ENCODE assay signal across 8 mouse cellular contexts in the genomic region with DNA sequence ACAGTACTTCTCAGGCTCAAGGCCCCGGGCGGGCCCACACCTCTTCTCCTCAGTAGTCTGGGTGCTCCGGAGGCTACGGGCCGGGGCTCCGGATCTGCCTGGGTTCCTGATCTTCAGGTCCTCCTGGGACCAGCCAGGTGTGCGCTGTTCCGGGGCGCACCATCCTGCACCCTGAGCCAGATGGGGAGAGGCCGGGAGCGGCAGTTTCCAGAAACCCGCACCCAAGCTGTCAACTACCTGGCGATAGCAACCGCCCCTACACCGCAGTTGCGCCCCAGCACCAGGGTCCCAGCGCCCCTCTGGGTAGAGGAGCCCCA. TPM values are rescaled to one million over a fixed set of nuclear protein-coding genes. Genes with fewer than 3 reads are reported as not detected.
DNase-seq lines count a peak whose midpoint lies in the region; ATAC-seq and TF ChIP-seq lines count a peak whose summit lies in the region.

No protein-coding gene starts in this region.

- no peak for DNase-seq in lung, adult 2 months
- DNase-seq in lung, postnatal 14 days, result no peak
- peak; percentile 45 for DNase-seq in large intestine, adult 2 months (ENCODE audit: low read depth, low spot score)
- no peak for DNase-seq in left cerebral cortex, postnatal 14 days (ENCODE audit: low spot score in 2 of 2)
- DNase-seq in left cerebral cortex, postnatal 25 days (ENCODE audit: low spot score in 2 of 2), result no peak
- DNase-seq in layer of hippocampus, adult 8-10 months (ENCODE audit: low spot score in 2 of 2), result no peak

- H3K9ac ChIP-seq in embryonic facial prominence, embryonic 13.5 days, result peak overlapping the region; percentile 73
- 0 out of 2 replicates have a peak overlapping the region, but pooled peaks have one; percentile 2 for H3K9ac ChIP-seq in neural tube, embryonic 14.5 days (replicated peaks; ENCODE audit: low read depth, low read length)

- H3K4me3 ChIP-seq in lung, adult 2 months (replicated peaks; ENCODE audit: extremely low read depth, low read depth, low read length), result peak overlapping the region; percentile 58
- peak overlapping the region; percentile 59 for H3K4me3 ChIP-seq in embryonic facial prominence, embryonic 13.5 days
- H3K4me3 ChIP-seq in neural tube, embryonic 14.5 days (ENCODE audit: low read depth, low read length), result peak overlapping the region; percentile 24

- peaks cover 33% of the 10 kb centered on the region for H3K27me3 ChIP-seq in embryonic facial prominence, embryonic 13.5 days
- no peaks in the 10 kb centered on the region; the same call in 1 of the 2 replicates for H3K27me3 ChIP-seq in neural tube, embryonic 14.5 days (ENCODE audit: control insufficient read depth, insufficient read depth, low read length)

- TF ChIP-seq POLR2A in lung, adult 2 months (IDR thresholded peaks at IDR 0.05; ENCODE audit: borderline replicate concordance, extremely low read depth, low read depth, low read length), result no peak

- H3K36me3 ChIP-seq in embryonic facial prominence, embryonic 13.5 days, result peaks cover 26% of the 10 kb centered on the region
- H3K36me3 ChIP-seq in neural tube, embryonic 14.5 days (ENCODE audit: control insufficient read depth, insufficient read depth, low read length), result no peaks in the 10 kb centered on the region

- H3K4me1 ChIP-seq in lung, adult 2 months (ENCODE audit: control insufficient read depth, insufficient read depth, low read length), result peaks cover 9% of the 10 kb centered on the region
- peaks cover 47% of the 10 kb centered on the region for H3K4me1 ChIP-seq in embryonic facial prominence, embryonic 13.5 days
- H3K4me1 ChIP-seq in neural tube, embryonic 14.5 days (ENCODE audit: control insufficient read depth, insufficient read depth, low read length), result peaks cover 27% of the 10 kb centered on the region

- TF ChIP-seq CTCF in lung, adult 2 months (IDR thresholded peaks at IDR 0.05; ENCODE audit: insufficient read depth, low read length), result no peak

- peak overlapping the region; percentile 98 for H3K4me2 ChIP-seq in embryonic facial prominence, embryonic 13.5 days
- peak overlapping the region; percentile 41 for H3K4me2 ChIP-seq in neural tube, embryonic 14.5 days (ENCODE audit: low read depth, low read length)

- peak overlapping the region; percentile 84 for H3K27ac ChIP-seq in embryonic facial prominence, embryonic 13.5 days
- peak overlapping the region; percentile 61 for H3K27ac ChIP-seq in neural tube, embryonic 14.5 days (ENCODE audit: low read depth, low read length)

- 0 out of 2 replicates have a peak, but pooled peaks have one; percentile 16 for ATAC-seq in embryonic facial prominence, embryonic 13.5 days (ENCODE audit: insufficient number of reproducible peaks, insufficient read depth, low FRiP score, low TSS enrichment, low read depth)
- no peak for ATAC-seq in neural tube, embryonic 14.5 days (ENCODE audit: low read depth)

- WGBS in lung, adult 2 months, result under 1% methylated on average over 17 of the region's 17 CpGs
- under 1% methylated on average over 17 of the region's 17 CpGs for WGBS in embryonic facial prominence, embryonic 13.5 days
- 3% methylated on average over 17 of the region's 17 CpGs for WGBS in large intestine, adult 2 months
- 2% methylated on average over 16 of the region's 17 CpGs for WGBS in neural tube, embryonic 14.5 days

- intact Hi-C loops in left cerebral cortex, postnatal 14 days (cut with DNase I), result no loop called here
- intact Hi-C loops in left cerebral cortex, postnatal 25 days (cut with DNase I), result no loop called here

- no peaks in the 10 kb centered on the region for H3K9me3 ChIP-seq in embryonic facial prominence, embryonic 13.5 days
- no peaks in the 10 kb centered on the region for H3K9me3 ChIP-seq in neural tube, embryonic 14.5 days (ENCODE audit: control insufficient read depth, low read length)

RNA-seq across cellular contexts. Expression of a gene that starts 1.7 kb away (rescaled TPM):
- polyA plus RNA-seq in lung, adult 2 months (2012; rRNA removed), result 12.0 and 12.8 TPM in 2 replicates
- 0.74 and 1.3 TPM in 2 replicates for polyA plus RNA-seq in embryonic facial prominence, embryonic 13.5 days (2015; fragmentation: Nextera tagmentation; extraction: Ambion mirVana)
- 25.5 and 33.4 TPM in 2 replicates for polyA plus RNA-seq in large intestine, adult 2 months (2012; rRNA removed)
- 0.64 and 1.7 TPM in 2 replicates for polyA plus RNA-seq in neural tube, embryonic 14.5 days (2014; fragmentation: Nextera tagmentation; extraction: Ambion mirVana)
- 1 to 10 TPM; 1.0 to 1.4 TPM for total RNA-seq in left cerebral cortex, postnatal 14 days (2021)
- 1 to 10 TPM in 1 of 2 experiments, under 1 TPM in 1; 0.60 to 1.1 TPM for total RNA-seq in left cerebral cortex, postnatal 25 days (2021)
- 1 to 10 TPM in 2 of 4 experiments, under 1 TPM in 2; 0.52 to 1.5 (median 0.85) TPM for total RNA-seq in layer of hippocampus, adult 8-10 months (2022)

RNA-seq across cellular contexts. Expression of a gene that starts 1.8 kb away (rescaled TPM):
- polyA plus RNA-seq in lung, adult 2 months (2012; rRNA removed), result 55.7 and 56.0 TPM in 2 replicates
- polyA plus RNA-seq in embryonic facial prominence, embryonic 13.5 days (2015; fragmentation: Nextera tagmentation; extraction: Ambion mirVana), result 19.0 and 20.4 TPM in 2 replicates
- 66.3 and 76.5 TPM in 2 replicates for polyA plus RNA-seq in large intestine, adult 2 months (2012; rRNA removed)
- 3.9 and 4.8 TPM in 2 replicates for polyA plus RNA-seq in neural tube, embryonic 14.5 days (2014; fragmentation: Nextera tagmentation; extraction: Ambion mirVana)
- 1 to 10 TPM; 4.0 to 5.4 TPM for total RNA-seq in left cerebral cortex, postnatal 14 days (2021)
- 1 to 10 TPM; 4.2 to 6.2 TPM for total RNA-seq in left cerebral cortex, postnatal 25 days (2021)
- total RNA-seq in layer of hippocampus, adult 8-10 months (2022), result 10 to 100 TPM; 11.6 to 27.6 (median 16.2) TPM

RNA-seq across cellular contexts. Expression of a gene that starts 17.3 kb away (rescaled TPM):
- polyA plus RNA-seq in lung, adult 2 months (2012; rRNA removed), result 0.18 and 0.33 TPM in 2 replicates
- 0.50 TPM in 1 of 2 replicates, not detected in the other for polyA plus RNA-seq in embryonic facial prominence, embryonic 13.5 days (2015; fragmentation: Nextera tagmentation; extraction: Ambion mirVana)
- polyA plus RNA-seq in large intestine, adult 2 months (2012; rRNA removed), result 0.40 and 0.41 TPM in 2 replicates
- not detected in 2 replicates for polyA plus RNA-seq in neural tube, embryonic 14.5 days (2014; fragmentation: Nextera tagmentation; extraction: Ambion mirVana)
- not detected for total RNA-seq in left cerebral cortex, postnatal 14 days (2021)
- total RNA-seq in left cerebral cortex, postnatal 25 days (2021), result under 1 TPM in 1 of 2 experiments, not detected in 1; 0.53 TPM
- 1 to 10 TPM in 1 of 4 experiments, under 1 TPM in 2, not detected in 1; 0.61 to 1.2 (median 0.75) TPM for total RNA-seq in layer of hippocampus, adult 8-10 months (2022)

RNA-seq across cellular contexts. Expression of a gene that starts 29.3 kb away (rescaled TPM):
- 0.06 TPM in 1 of 2 replicates, not detected in the other for polyA plus RNA-seq in lung, adult 2 months (2012; rRNA removed)
- 0.66 and 0.99 TPM in 2 replicates for polyA plus RNA-seq in embryonic facial prominence, embryonic 13.5 days (2015; fragmentation: Nextera tagmentation; extraction: Ambion mirVana)
- polyA plus RNA-seq in large intestine, adult 2 months (2012; rRNA removed), result not detected in 2 replicates
- polyA plus RNA-seq in neural tube, embryonic 14.5 days (2014; fragmentation: Nextera tagmentation; extraction: Ambion mirVana), result 0.68 and 1.2 TPM in 2 replicates
- 1 to 10 TPM; 1.9 to 2.3 TPM for total RNA-seq in left cerebral cortex, postnatal 14 days (2021)
- total RNA-seq in left cerebral cortex, postnatal 25 days (2021), result 1 to 10 TPM; 1.7 to 2.4 TPM
- total RNA-seq in layer of hippocampus, adult 8-10 months (2022), result 1 to 10 TPM in 3 of 4 experiments, not detected in 1; 1.7 to 2.2 (median 1.9) TPM

RNA-seq across cellular contexts. Expression of a gene that starts 29.3 kb away (rescaled TPM):
- 180 and 191 TPM in 2 replicates for polyA plus RNA-seq in lung, adult 2 months (2012; rRNA removed)
- 41.4 and 43.4 TPM in 2 replicates for polyA plus RNA-seq in embryonic facial prominence, embryonic 13.5 days (2015; fragmentation: Nextera tagmentation; extraction: Ambion mirVana)
- 317 and 353 TPM in 2 replicates for polyA plus RNA-seq in large intestine, adult 2 months (2012; rRNA removed)
- polyA plus RNA-seq in neural tube, embryonic 14.5 days (2014; fragmentation: Nextera tagmentation; extraction: Ambion mirVana), result 9.7 and 15.8 TPM in 2 replicates
- 10 to 100 TPM; 11.9 to 13.0 TPM for total RNA-seq in left cerebral cortex, postnatal 14 days (2021)
- total RNA-seq in left cerebral cortex, postnatal 25 days (2021), result 10 to 100 TPM; 11.6 to 14.0 TPM
- total RNA-seq in layer of hippocampus, adult 8-10 months (2022), result 10 to 100 TPM; 11.4 to 33.5 (median 24.5) TPM
